Mouse (Mus musculus): ENCODE data around the gene Kcnj14. TPM values are rescaled to one million over a fixed set of nuclear protein-coding genes. Genes with fewer than 3 reads are reported as not detected.

Kcnj14 gene
- polyA plus RNA-seq, 1 experiment: 0.04 TPM

DNA sequence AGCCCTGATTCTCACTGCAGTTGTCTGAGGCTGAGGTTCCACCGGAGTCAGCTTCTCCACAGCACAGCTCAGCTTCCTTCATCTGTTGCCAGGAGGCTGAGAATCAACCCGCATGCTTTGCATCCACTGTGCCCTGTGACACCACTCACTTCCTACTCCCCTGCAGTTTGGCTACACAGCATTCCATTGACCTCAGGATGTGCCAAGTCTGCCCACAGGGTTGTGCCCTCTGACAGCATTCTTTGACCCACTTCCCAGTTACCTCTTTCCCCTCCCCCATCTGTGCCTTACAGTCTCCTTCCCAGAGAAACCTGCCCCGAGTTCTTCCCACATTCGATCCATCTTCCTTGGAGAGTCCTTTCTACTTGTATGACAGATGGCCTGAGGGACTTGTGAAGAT lies 42.3 kb downstream of the Kcnj14 start:
- H3K4me3 ChIP-seq (replicated peaks): no peak overlapping the region
- H3K4me1 ChIP-seq (ENCODE audit: control insufficient read depth): peaks cover 12% of the 10 kb centered on the region
- H3K27me3 ChIP-seq (ENCODE audit: control insufficient read depth): peaks cover 72% of the 10 kb centered on the region
- H3K9me3 ChIP-seq (ENCODE audit: control insufficient read depth, low read length): peaks cover 3% of the 10 kb centered on the region; the same call in 1 of the 2 replicates
- TF ChIP-seq GATA1 (IDR thresholded peaks at IDR 0.05; ENCODE audit: low read length): no peak
- TF ChIP-seq TAL1 (IDR thresholded peaks at IDR 0.05; ENCODE audit: low read length): no peak
- H3K36me3 ChIP-seq (ENCODE audit: control insufficient read depth): no peaks in the 10 kb centered on the region

GRCm38 (mm10) chr7:45779081-45779641 lies 45.4 kb downstream of the Kcnj14 start:
- H3K36me3 ChIP-seq (ENCODE audit: control insufficient read depth): no peaks in the 10 kb centered on the region
- H3K9me3 ChIP-seq (ENCODE audit: control insufficient read depth, low read length): no peaks in the 10 kb centered on the region
- H3K4me3 ChIP-seq (replicated peaks): no peak overlapping the region
- peaks cover 12% of the 10 kb centered on the region for H3K4me1 ChIP-seq (ENCODE audit: control insufficient read depth)
- H3K27me3 ChIP-seq (ENCODE audit: control insufficient read depth): peaks cover 41% of the 10 kb centered on the region
- TF ChIP-seq TAL1 (IDR thresholded peaks at IDR 0.05; ENCODE audit: low read length) (no peak), GATA1 (IDR thresholded peaks at IDR 0.05; ENCODE audit: low read length) (no peak)

DNA sequence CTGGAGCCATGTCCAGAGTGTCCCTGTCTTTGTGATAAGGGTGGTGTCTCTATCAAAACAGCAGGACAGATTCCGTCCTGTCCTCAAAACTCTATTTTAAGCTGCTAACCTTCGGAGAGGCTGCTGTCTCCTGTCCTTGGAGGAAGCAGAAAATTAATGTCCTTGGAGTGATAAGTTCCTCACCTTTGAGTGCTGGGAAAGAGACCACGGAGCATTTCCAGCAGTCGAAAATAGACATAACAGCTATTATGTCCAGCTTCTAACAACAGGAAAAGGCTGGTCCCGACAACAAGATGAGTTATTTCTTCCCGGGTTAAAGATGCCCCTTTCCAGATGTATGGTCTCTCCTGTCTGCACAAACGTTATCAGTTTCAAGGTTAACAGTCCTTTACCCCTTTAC lies 49.3 kb downstream of the Kcnj14 start:
- Histone ChIP-seq H3K4me1 (ENCODE audit: control insufficient read depth) (peaks cover 5% of the 10 kb centered on the region), H3K36me3 (ENCODE audit: control insufficient read depth) (no peaks in the 10 kb centered on the region), H3K4me3 (replicated peaks) (no peak overlapping the region), H3K9me3 (ENCODE audit: control insufficient read depth, low read length) (no peaks in the 10 kb centered on the region), H3K27me3 (ENCODE audit: control insufficient read depth) (peaks cover 18% of the 10 kb centered on the region)
- TF ChIP-seq TAL1 (IDR thresholded peaks at IDR 0.05; ENCODE audit: low read length) (no peak), GATA1 (IDR thresholded peaks at IDR 0.05; ENCODE audit: low read length) (no peak)

DNA sequence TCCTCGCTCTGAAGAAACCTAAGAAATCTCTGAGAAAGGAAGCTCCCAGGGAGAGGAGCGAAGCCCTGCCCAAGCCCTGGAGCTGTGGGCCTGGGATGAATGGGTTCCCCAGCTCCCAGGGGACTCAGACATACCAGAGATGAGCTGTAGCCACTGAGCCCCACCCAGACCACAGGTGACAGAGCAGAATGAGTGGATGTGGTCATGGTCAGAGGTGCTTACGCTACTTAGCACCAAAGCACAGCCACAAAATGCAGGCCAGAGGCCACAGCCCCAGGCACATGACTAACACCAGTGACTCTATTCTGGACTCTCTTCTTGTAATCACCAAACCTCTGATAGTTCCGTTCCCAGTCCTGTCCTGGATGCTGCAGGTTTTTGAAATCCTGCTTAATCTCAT lies 53.5 kb downstream of the Kcnj14 start:
- Histone ChIP-seq H3K4me3 (replicated peaks) (no peak overlapping the region), H3K4me1 (ENCODE audit: control insufficient read depth) (no peaks in the 10 kb centered on the region), H3K27me3 (ENCODE audit: control insufficient read depth) (peaks cover 7% of the 10 kb centered on the region), H3K9me3 (ENCODE audit: control insufficient read depth, low read length) (no peaks in the 10 kb centered on the region), H3K36me3 (ENCODE audit: control insufficient read depth) (no peaks in the 10 kb centered on the region)
- no peak for TF ChIP-seq TAL1 (IDR thresholded peaks at IDR 0.05; ENCODE audit: low read length)
- TF ChIP-seq GATA1 (IDR thresholded peaks at IDR 0.05; ENCODE audit: low read length): no peak

- no peak for TF ChIP-seq TAL1 (IDR thresholded peaks at IDR 0.05; ENCODE audit: low read length)
- TF ChIP-seq GATA1 (IDR thresholded peaks at IDR 0.05; ENCODE audit: low read length): no peak
- Histone ChIP-seq H3K27me3 (ENCODE audit: control insufficient read depth) (peaks cover 7% of the 10 kb centered on the region), H3K9me3 (ENCODE audit: control insufficient read depth, low read length) (no peaks in the 10 kb centered on the region), H3K36me3 (ENCODE audit: control insufficient read depth) (no peaks in the 10 kb centered on the region), H3K4me1 (ENCODE audit: control insufficient read depth) (no peaks in the 10 kb centered on the region), H3K4me3 (replicated peaks) (no peak overlapping the region)
Observed at GRCm38 (mm10) chr7:45770427-45771082, 54.0 kb downstream of the Kcnj14 start.

DNA sequence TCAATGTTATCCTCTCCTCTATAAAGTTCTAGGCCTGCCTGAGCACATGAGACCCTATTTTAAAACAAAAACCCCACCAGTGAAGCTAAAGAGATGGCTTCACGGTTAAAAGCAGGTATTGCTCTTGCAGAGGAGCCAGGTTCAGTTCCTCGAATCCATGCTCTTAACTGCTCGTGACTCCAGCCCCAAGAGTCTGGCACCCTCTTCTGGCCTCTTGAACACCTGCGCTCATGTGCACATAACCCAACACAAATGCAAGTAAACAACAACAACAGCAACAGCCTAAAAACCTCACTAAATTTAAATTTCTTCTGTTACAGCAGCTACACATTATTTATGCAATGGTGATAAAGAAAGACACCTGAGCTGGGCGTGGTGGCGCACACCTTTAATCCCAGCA lies 57.1 kb downstream of the Kcnj14 start:
- H3K27me3 ChIP-seq (ENCODE audit: control insufficient read depth): no peaks in the 10 kb centered on the region
- no peaks in the 10 kb centered on the region for H3K9me3 ChIP-seq (ENCODE audit: control insufficient read depth, low read length)
- no peak for TF ChIP-seq GATA1 (IDR thresholded peaks at IDR 0.05; ENCODE audit: low read length)
- no peak for TF ChIP-seq TAL1 (IDR thresholded peaks at IDR 0.05; ENCODE audit: low read length)
- H3K4me1 ChIP-seq (ENCODE audit: control insufficient read depth): no peaks in the 10 kb centered on the region
- H3K36me3 ChIP-seq (ENCODE audit: control insufficient read depth): no peaks in the 10 kb centered on the region
- no peak overlapping the region for H3K4me3 ChIP-seq (replicated peaks)

GRCm38 (mm10) chr7:45766764-45767163 lies 57.8 kb downstream of the Kcnj14 start:
- H3K4me3 ChIP-seq (replicated peaks): no peak overlapping the region
- no peaks in the 10 kb centered on the region for H3K36me3 ChIP-seq (ENCODE audit: control insufficient read depth)
- no peaks in the 10 kb centered on the region for H3K4me1 ChIP-seq (ENCODE audit: control insufficient read depth)
- TF ChIP-seq TAL1 (IDR thresholded peaks at IDR 0.05; ENCODE audit: low read length) (no peak), GATA1 (IDR thresholded peaks at IDR 0.05; ENCODE audit: low read length) (no peak)
- no peaks in the 10 kb centered on the region for H3K27me3 ChIP-seq (ENCODE audit: control insufficient read depth)
- H3K9me3 ChIP-seq (ENCODE audit: control insufficient read depth, low read length): no peaks in the 10 kb centered on the region

Other genes starting within 250 kb of the Kcnj14 start
- not detected in 2 replicates for gene Fgf21, start 209.3 kb downstream of the Kcnj14 start, polyA plus RNA-seq (2012)
- gene Fut1, start 207.5 kb downstream of the Kcnj14 start, polyA plus RNA-seq (2012): not detected in 2 replicates
- 0.05 TPM in 1 of 2 replicates, not detected in the other for gene Izumo1, start 203.0 kb downstream of the Kcnj14 start, polyA plus RNA-seq (2012)
- gene Rasip1, start 197.3 kb downstream of the Kcnj14 start, polyA plus RNA-seq (2012): 0.04 and 0.06 TPM in 2 replicates
- not detected in 2 replicates for gene Mamstr, start 184.8 kb downstream of the Kcnj14 start, polyA plus RNA-seq (2012)
- 0.09 TPM in 1 of 2 replicates, not detected in the other for gene Fut2, start 158.4 kb downstream of the Kcnj14 start, polyA plus RNA-seq (2012)
- gene Ntn5, start 140.8 kb downstream of the Kcnj14 start, polyA plus RNA-seq (2012): not detected in 2 replicates
- not detected in 2 replicates for gene Sec1, start 130.4 kb downstream of the Kcnj14 start, polyA plus RNA-seq (2012)
- not detected in 2 replicates for gene Car11, start 124.9 kb downstream of the Kcnj14 start, polyA plus RNA-seq (2012)
- 0.07 TPM in 2 replicates for gene Dbp, start 119.7 kb downstream of the Kcnj14 start, polyA plus RNA-seq (2012)
- gene Rpl18, start 109.3 kb downstream of the Kcnj14 start, polyA plus RNA-seq (2012): 1,232 and 1,322 TPM in 2 replicates
- gene Sphk2, start 106.8 kb downstream of the Kcnj14 start, polyA plus RNA-seq (2012): 5.1 and 5.7 TPM in 2 replicates
- 0.03 and 0.11 TPM in 2 replicates for gene Fam83e, start 103.6 kb downstream of the Kcnj14 start, polyA plus RNA-seq (2012)
- gene Spaca4, start 99.0 kb downstream of the Kcnj14 start, polyA plus RNA-seq (2012): not detected in 2 replicates
- gene Lmtk3, start 41.0 kb downstream of the Kcnj14 start, polyA plus RNA-seq (2012): 0.01 and 0.04 TPM in 2 replicates
- 0.04 TPM in 1 of 2 replicates, not detected in the other for gene Sult2b1, start 40.1 kb downstream of the Kcnj14 start, polyA plus RNA-seq (2012)
- gene Cyth2, start 10.2 kb downstream of the Kcnj14 start, polyA plus RNA-seq (2012): 21.7 and 22.4 TPM in 2 replicates
- 1.1 and 1.4 TPM in 2 replicates for gene Grwd1, start 6.2 kb upstream of the Kcnj14 start, polyA plus RNA-seq (2012)
- gene Kdelr1, start 48.0 kb upstream of the Kcnj14 start, polyA plus RNA-seq (2012): 18.7 and 19.2 TPM in 2 replicates
- 0.01 TPM in 2 replicates for gene Grin2d, start 53.6 kb upstream of the Kcnj14 start, polyA plus RNA-seq (2012)
- gene Syngr4, start 71.9 kb upstream of the Kcnj14 start, polyA plus RNA-seq (2012): 1.1 and 1.2 TPM in 2 replicates
- 1.4 and 2.0 TPM in 2 replicates for gene Tmem143, start 72.2 kb upstream of the Kcnj14 start, polyA plus RNA-seq (2012)
- 3.5 and 9.5 TPM in 2 replicates for gene Emp3, start 96.6 kb upstream of the Kcnj14 start, polyA plus RNA-seq (2012)
- 0.02 TPM in 1 of 2 replicates, not detected in the other for gene Ccdc114, start 99.3 kb upstream of the Kcnj14 start, polyA plus RNA-seq (2012)
- gene Abcc6, start 205.5 kb upstream of the Kcnj14 start, polyA plus RNA-seq (2012): 0.03 and 0.04 TPM in 2 replicates
- 1.4 and 1.8 TPM in 2 replicates for gene Nomo1, start 208.9 kb upstream of the Kcnj14 start, polyA plus RNA-seq (2012)

Measured in erythroblast, embryonic 14.5 days (primary cell).